Comparison of ENCODE assay signal across 19 mouse cellular contexts in the genomic region with DNA sequence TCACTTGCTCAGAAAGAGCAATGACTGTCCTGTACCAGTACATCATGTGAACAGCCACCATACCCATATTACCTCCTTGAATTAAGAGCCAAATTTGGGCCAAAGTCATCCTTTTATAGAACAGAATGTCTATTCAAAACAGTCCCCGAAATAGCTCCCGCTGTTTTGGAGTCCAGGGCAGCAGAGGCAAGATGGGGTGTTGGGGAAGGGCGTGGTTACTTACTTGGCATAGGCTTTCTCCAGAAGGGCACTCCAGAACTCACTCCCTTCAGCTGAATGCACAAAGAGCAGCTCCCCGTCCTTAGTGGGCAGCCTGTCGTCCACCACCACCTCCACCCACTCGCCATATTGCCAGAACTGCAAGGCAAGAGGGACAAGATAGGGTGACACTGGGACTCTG. TPM values are rescaled to one million over a fixed set of nuclear protein-coding genes. Genes with fewer than 3 reads are reported as not detected.
DNase-seq lines count a peak whose midpoint lies in the region; ATAC-seq and TF ChIP-seq lines count a peak whose summit lies in the region.
"Had no signal": no experiment of that assay in that cellular context is flagged by ENCODE, and none has a peak within 500 bp of the region (broad histone marks: within the 10 kb centered on the region; RNA-seq: fewer than 3 reads in every experiment).

No protein-coding gene starts in this region.

- no peaks in the 10 kb centered on the region for H3K27me3 ChIP-seq in lung, postnatal 0 days (replicated peaks; ENCODE audit: insufficient read depth, low read length)
- H3K27me3 ChIP-seq: embryonic facial prominence, embryonic 13.5 days; forebrain, embryonic 12.5 days; heart, embryonic 12.5 days had no signal

- H3K9me3 ChIP-seq in lung, postnatal 0 days (ENCODE audit: low read length) = no peaks in the 10 kb centered on the region
- H3K9me3 ChIP-seq: embryonic facial prominence, embryonic 13.5 days; forebrain, embryonic 12.5 days; heart, embryonic 12.5 days; hindbrain, embryonic 10.5 days had no signal

- no peak for TF ChIP-seq CTCF in gastrocnemius, adult 2 months (IDR thresholded peaks at IDR 0.05)
- no peak for TF ChIP-seq CTCF in lung, postnatal 0 days (IDR thresholded peaks at IDR 0.05)
- no peak for TF ChIP-seq CTCF in lung, adult 2 months (IDR thresholded peaks at IDR 0.05; ENCODE audit: insufficient read depth, low read length)
- TF ChIP-seq CTCF in olfactory bulb, adult 2 months (IDR thresholded peaks at IDR 0.05; ENCODE audit: insufficient read depth, low read depth, low read length) = no peak

- H3K4me3 ChIP-seq in gastrocnemius, adult 2 months = no peak overlapping the region
- H3K4me3 ChIP-seq in lung, postnatal 0 days (ENCODE audit: low read depth, low read length) = no peak overlapping the region
- H3K4me3 ChIP-seq in lung, adult 2 months (replicated peaks; ENCODE audit: extremely low read depth, low read depth, low read length) = no peak overlapping the region
- H3K4me3 ChIP-seq in olfactory bulb, adult 2 months (ENCODE audit: insufficient read depth, low read depth, low read length) = no peak overlapping the region
- H3K4me3 ChIP-seq: embryonic facial prominence, embryonic 13.5 days; forebrain, embryonic 12.5 days; heart, adult 2 months; heart, embryonic 12.5 days; hindbrain, embryonic 10.5 days had no signal

- intact Hi-C loops in gastrocnemius, adult 2 months (cut with DNase I) = no loop called here

- TF ChIP-seq POLR2A in lung, adult 2 months (IDR thresholded peaks at IDR 0.05; ENCODE audit: borderline replicate concordance, extremely low read depth, low read depth, low read length) = no peak
- TF ChIP-seq POLR2A in olfactory bulb, adult 2 months (IDR thresholded peaks at IDR 0.05; ENCODE audit: insufficient read depth, low read depth, low read length) = no peak

- H3K4me1 ChIP-seq in lung, postnatal 0 days (ENCODE audit: insufficient read depth, low read depth, low read length) = peaks cover 9% of the 10 kb centered on the region
- H3K4me1 ChIP-seq in lung, adult 2 months (ENCODE audit: control insufficient read depth, insufficient read depth, low read length) = peaks cover 18% of the 10 kb centered on the region
- H3K4me1 ChIP-seq in olfactory bulb, adult 2 months (ENCODE audit: control insufficient read depth, insufficient read depth, low read length) = peaks cover 59% of the 10 kb centered on the region

- H3K27ac ChIP-seq in gastrocnemius, adult 2 months = peak overlapping the region; percentile 87
- no peak overlapping the region for H3K27ac ChIP-seq in lung, postnatal 0 days (ENCODE audit: low read length)
- 0 out of 2 replicates have a peak overlapping the region, but pooled peaks have one; percentile 18 for H3K27ac ChIP-seq in olfactory bulb, adult 2 months (ENCODE audit: insufficient read depth, low read depth, low read length)
- H3K27ac ChIP-seq: embryonic facial prominence, embryonic 13.5 days; forebrain, embryonic 12.5 days; heart, adult 2 months; hindbrain, embryonic 10.5 days; hindbrain, embryonic 14.5 days had no signal

- 0 out of 2 replicates have a peak, but pooled peaks have one; percentile 23 for TF ChIP-seq EP300 in lung, postnatal 0 days (IDR thresholded peaks at IDR 0.05)

- WGBS in lung, postnatal 0 days = 68% methylated on average over 6 of the region's 6 CpGs
- WGBS in lung, adult 2 months = 55% methylated on average over 6 of the region's 6 CpGs
- WGBS in olfactory bulb, adult 2 months = 81% methylated on average over 6 of the region's 6 CpGs

- H3K4me2 ChIP-seq in lung, postnatal 0 days (replicated peaks; ENCODE audit: low read depth, low read length) = no peak overlapping the region
- H3K4me2 ChIP-seq: embryonic facial prominence, embryonic 13.5 days; forebrain, embryonic 12.5 days; heart, embryonic 12.5 days; hindbrain, embryonic 14.5 days had no signal

- peaks cover 19% of the 10 kb centered on the region for H3K36me3 ChIP-seq in lung, postnatal 0 days (ENCODE audit: insufficient read depth, low read length)

- no peak for DNase-seq in gastrocnemius, adult 2 months
- DNase-seq in gastrocnemius, adult 18-20 months (ENCODE audit: low spot score) = no peak
- DNase-seq in lung, postnatal 0 days (ENCODE audit: low spot score) = peak; percentile 57
- DNase-seq in lung, adult 2 months = no peak
- peak; percentile 53 for DNase-seq in brain, adult 2 months (ENCODE audit: low read depth, low spot score)
- no peak for DNase-seq in thymus, postnatal 14 days
- DNase-seq: adrenal gland, postnatal 10 days; cerebellum, adult 18-20 months; cerebellum, adult 9-11 months; cerebellum, postnatal 36 days; gastrocnemius, postnatal 10 days; heart, adult 2 months had no signal

- H3K9ac ChIP-seq in lung, postnatal 0 days (replicated peaks; ENCODE audit: low read depth) = no peak overlapping the region
- H3K9ac ChIP-seq: embryonic facial prominence, embryonic 13.5 days; forebrain, embryonic 12.5 days; hindbrain, embryonic 14.5 days had no signal

- no peak for ATAC-seq in lung, postnatal 0 days
- ATAC-seq: forebrain, embryonic 16.5 days had no signal

RNA-seq across cellular contexts. Expression of gene Capn2, which starts 25.6 kb away (rescaled TPM):
- total RNA-seq in gastrocnemius, adult 2 months (2021) = 10 to 100 TPM; 46.7 to 55.3 TPM
- total RNA-seq in gastrocnemius, adult 18-20 months (2021) = 10 to 100 TPM; 50.2 to 54.2 TPM
- 135 and 149 TPM in 2 replicates for polyA plus RNA-seq in lung, postnatal 0 days (2015; fragmentation: Nextera tagmentation; extraction: Ambion mirVana)
- polyA plus RNA-seq in lung, adult 2 months (2012; rRNA removed) = 69.0 and 71.5 TPM in 2 replicates
- not detected in 2 replicates for polyA plus RNA-seq in olfactory bulb, adult 2 months (2012; ENCODE audit: insufficient read depth, insufficient read length, low replicate concordance, missing spikeins)

Comparison
In these comparisons a context has a peak if more than half of its experiments do, and no peak if none do; other contexts are left out.
1. DNase-seq: peak in lung, postnatal 0 days (single experiment) and brain, adult 2 months (single experiment); none in gastrocnemius, adult 2 months (single experiment), gastrocnemius, adult 18-20 months (single experiment), lung, adult 2 months (single experiment) and thymus, postnatal 14 days (single experiment).